14 mouse cellular contexts compared by ENCODE assay signal in the genomic region with DNA sequence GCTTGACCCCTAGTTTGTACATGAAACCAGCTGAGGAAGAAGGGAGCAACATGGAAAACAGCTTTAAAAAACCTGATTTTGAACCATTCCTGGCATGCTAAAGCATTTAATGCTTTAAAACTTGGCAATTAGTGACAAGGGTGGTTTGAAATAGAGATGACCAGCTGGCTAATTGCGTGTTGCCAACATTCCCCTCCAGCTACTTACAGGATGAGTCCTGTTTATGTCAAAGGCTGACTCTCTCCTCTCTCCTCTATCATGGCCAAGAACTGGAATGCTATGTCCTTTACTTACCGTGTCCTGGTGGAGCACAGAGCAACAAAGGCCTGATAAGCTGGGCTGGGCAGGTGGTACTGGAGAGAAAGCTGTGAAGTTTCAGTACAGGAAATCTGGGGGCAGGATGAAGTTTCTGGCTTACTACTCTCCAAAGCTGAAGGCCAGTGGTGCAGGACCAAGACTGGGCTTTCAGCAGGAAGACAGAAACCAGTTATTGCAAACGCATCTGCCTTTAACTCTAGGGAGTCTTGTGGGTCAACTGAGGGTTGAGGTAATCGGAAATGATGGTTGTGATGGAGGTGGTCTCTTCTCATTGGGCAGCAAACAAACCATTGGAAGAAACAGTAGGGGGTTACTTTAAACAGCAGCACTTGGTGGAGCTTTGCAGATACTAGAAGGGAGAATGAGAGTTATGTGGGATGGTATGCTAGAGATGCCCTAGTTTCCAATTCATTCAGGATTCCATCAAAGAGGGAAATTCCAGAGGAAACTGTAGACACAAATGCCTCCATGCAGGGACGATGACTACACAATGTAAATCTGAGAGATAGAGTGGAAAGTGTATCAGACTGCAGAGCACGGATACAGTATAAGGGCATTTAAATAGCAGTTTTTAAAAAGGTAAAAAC.
A peak's percentile ranks its signal among the peaks of the same experiment; 100 is the strongest.
DNase-seq lines count a peak whose midpoint lies in the region; ATAC-seq and TF ChIP-seq lines count a peak whose summit lies in the region.
"Had no signal": no experiment of that assay in that cellular context is flagged by ENCODE, and none has a peak within 500 bp of the region (broad histone marks: within the 10 kb centered on the region; RNA-seq: fewer than 3 reads in every experiment).

No protein-coding gene starts in this region.

- TF ChIP-seq CTCF in heart, adult 2 months (IDR thresholded peaks at IDR 0.05), result no peak

- no peak overlapping the region for H3K9ac ChIP-seq in heart, adult 2 months (ENCODE audit: low read depth, low read length)
- no peak overlapping the region for H3K9ac ChIP-seq in limb, embryonic 11.5 days (ENCODE audit: low read length)
- H3K9ac ChIP-seq in heart, embryonic 16.5 days (ENCODE audit: low read length), result no peak overlapping the region
- H3K9ac ChIP-seq: embryonic facial prominence, embryonic 15.5 days; forebrain, embryonic 13.5 days; liver, embryonic 15.5 days; midbrain, embryonic 15.5 days had no signal

- intact Hi-C loops in heart, adult 2 months (cut with DNase I), result loop anchor here (10.0 kb wide), 1 partner anchor 309 kb away; no protein-coding TSS in a partner anchor
- intact Hi-C loops in heart, postnatal 14 days (cut with DNase I), result no loop called here

- peaks cover 15% of the 10 kb centered on the region for H3K4me1 ChIP-seq in heart, adult 2 months (ENCODE audit: control insufficient read depth, insufficient read depth, low read length)
- H3K4me1 ChIP-seq in limb, embryonic 11.5 days (ENCODE audit: control insufficient read depth, insufficient read depth, low read length), result no peaks in the 10 kb centered on the region
- no peaks in the 10 kb centered on the region for H3K4me1 ChIP-seq in limb, embryonic 10.5 days
- H3K4me1 ChIP-seq in heart, embryonic 16.5 days (ENCODE audit: control insufficient read depth, insufficient read depth, low read length), result peaks cover 29% of the 10 kb centered on the region
- H3K4me1 ChIP-seq: embryonic facial prominence, embryonic 15.5 days; forebrain, embryonic 13.5 days; midbrain, embryonic 15.5 days had no signal

- H3K4me2 ChIP-seq in limb, embryonic 11.5 days (ENCODE audit: low read depth, severe bottlenecking), result no peak overlapping the region
- no peak overlapping the region for H3K4me2 ChIP-seq in heart, embryonic 16.5 days (ENCODE audit: low read depth, low read length)
- H3K4me2 ChIP-seq: embryonic facial prominence, embryonic 15.5 days; forebrain, embryonic 13.5 days; liver, embryonic 15.5 days; midbrain, embryonic 15.5 days had no signal

- H3K4me3 ChIP-seq in heart, adult 2 months, result no peak overlapping the region
- no peak overlapping the region for H3K4me3 ChIP-seq in limb, embryonic 11.5 days (ENCODE audit: low read depth, low read length)
- H3K4me3 ChIP-seq in limb, embryonic 10.5 days, result no peak overlapping the region
- no peak overlapping the region for H3K4me3 ChIP-seq in heart, embryonic 16.5 days (ENCODE audit: low read length)
- H3K4me3 ChIP-seq: embryonic facial prominence, embryonic 15.5 days; forebrain, embryonic 13.5 days; liver, embryonic 15.5 days; midbrain, embryonic 15.5 days had no signal

- 45% methylated on average over 6 of the region's 6 CpGs for WGBS in heart, adult 2 months
- 85% methylated on average over 6 of the region's 6 CpGs for WGBS in limb, embryonic 11.5 days
- WGBS in limb, embryonic 10.5 days, result 84% methylated on average over 6 of the region's 6 CpGs
- WGBS in heart, embryonic 16.5 days, result 46% methylated on average over 6 of the region's 6 CpGs

- H3K27me3 ChIP-seq in heart, adult 2 months (ENCODE audit: control insufficient read depth, insufficient read depth, low read length), result no peaks in the 10 kb centered on the region
- H3K27me3 ChIP-seq in limb, embryonic 11.5 days (ENCODE audit: control insufficient read depth, insufficient read depth, low read length), result no peaks in the 10 kb centered on the region
- no peaks in the 10 kb centered on the region for H3K27me3 ChIP-seq in limb, embryonic 10.5 days (ENCODE audit: low read depth, poor library complexity, severe bottlenecking)
- no peaks in the 10 kb centered on the region for H3K27me3 ChIP-seq in heart, embryonic 16.5 days (ENCODE audit: control insufficient read depth, insufficient read depth, low read length)
- H3K27me3 ChIP-seq: embryonic facial prominence, embryonic 15.5 days; forebrain, embryonic 13.5 days; liver, embryonic 15.5 days; midbrain, embryonic 15.5 days had no signal

- no peak for ATAC-seq in limb, embryonic 11.5 days (ENCODE audit: insufficient number of reproducible peaks, low FRiP score, low TSS enrichment, low read depth)
- ATAC-seq in heart, embryonic 16.5 days (replicated peaks; ENCODE audit: extremely low read depth, insufficient read depth, low FRiP score), result no peak
- no peak for ATAC-seq in megakaryocyte-erythroid progenitor cell, adult 5-6 weeks (replicated peaks; ENCODE audit: low FRiP score, low TSS enrichment, poor library complexity, severe bottlenecking)
- ATAC-seq: forebrain, embryonic 13.5 days; hindbrain, postnatal 0 days; midbrain, embryonic 15.5 days had no signal

- TF ChIP-seq EP300 in heart, adult 2 months (IDR thresholded peaks at IDR 0.05; ENCODE audit: insufficient read depth, low read depth, low read length), result no peak

- peaks cover 22% of the 10 kb centered on the region for H3K36me3 ChIP-seq in heart, adult 2 months (ENCODE audit: control insufficient read depth, insufficient read depth, low read length)
- no peaks in the 10 kb centered on the region for H3K36me3 ChIP-seq in limb, embryonic 11.5 days (ENCODE audit: control insufficient read depth, insufficient read depth, low read length)
- no peaks in the 10 kb centered on the region for H3K36me3 ChIP-seq in limb, embryonic 10.5 days
- H3K36me3 ChIP-seq in heart, embryonic 16.5 days (ENCODE audit: control insufficient read depth, insufficient read depth), result no peaks in the 10 kb centered on the region
- H3K36me3 ChIP-seq: embryonic facial prominence, embryonic 15.5 days; liver, embryonic 15.5 days; midbrain, embryonic 15.5 days had no signal

- TF ChIP-seq POLR2A in heart, adult 2 months (IDR thresholded peaks at IDR 0.05; ENCODE audit: insufficient read depth, low read depth, low read length), result no peak

- no peak for DNase-seq in heart, adult 2 months
- no peak for DNase-seq in heart, postnatal 14 days
- DNase-seq in limb, embryonic 11.5 days (ENCODE audit: low spot score), result peak; percentile 11
- DNase-seq in limb, embryonic 10.5 days (ENCODE audit: low spot score), result no peak
- DNase-seq in brain, adult 2 months (ENCODE audit: low read depth, low spot score), result peak; percentile 39
- DNase-seq: cerebellum, adult 8-10 months; layer of hippocampus, adult 9-11 months had no signal

- no peaks in the 10 kb centered on the region for H3K9me3 ChIP-seq in limb, embryonic 11.5 days (ENCODE audit: control insufficient read depth, low read length)
- no peaks in the 10 kb centered on the region for H3K9me3 ChIP-seq in limb, embryonic 10.5 days (replicated peaks)
- no peaks in the 10 kb centered on the region for H3K9me3 ChIP-seq in heart, embryonic 16.5 days (replicated peaks; ENCODE audit: control insufficient read depth, low read length)
- H3K9me3 ChIP-seq: embryonic facial prominence, embryonic 15.5 days; forebrain, embryonic 13.5 days; liver, embryonic 15.5 days; midbrain, embryonic 15.5 days had no signal

- peak overlapping the region; percentile 66 for H3K27ac ChIP-seq in heart, adult 2 months
- H3K27ac ChIP-seq in limb, embryonic 11.5 days (replicated peaks; ENCODE audit: low read depth, low read length), result no peak overlapping the region
- no peak overlapping the region for H3K27ac ChIP-seq in limb, embryonic 10.5 days
- peak overlapping the region; percentile 53 for H3K27ac ChIP-seq in heart, embryonic 16.5 days (ENCODE audit: low read length)
- H3K27ac ChIP-seq: embryonic facial prominence, embryonic 15.5 days; forebrain, embryonic 13.5 days; hindbrain, postnatal 0 days; liver, embryonic 15.5 days; midbrain, embryonic 15.5 days had no signal

- H3K79me2 ChIP-seq in heart, adult 2 months (replicated peaks; ENCODE audit: control insufficient read depth, insufficient read depth, low read length), result no peaks in the 10 kb centered on the region

Comparison
In these comparisons a context has a peak if more than half of its experiments do, and no peak if none do; other contexts are left out.
1. DNase-seq: peak in limb, embryonic 11.5 days (single experiment) and brain, adult 2 months (single experiment); none in heart, adult 2 months (0 of 2), heart, postnatal 14 days (0 of 2) and limb, embryonic 10.5 days (single experiment).
2. H3K27ac ChIP-seq: peak in heart, adult 2 months (single experiment) and heart, embryonic 16.5 days (single experiment); none in limb, embryonic 11.5 days (single experiment) and limb, embryonic 10.5 days (single experiment).